Mouse (Mus musculus) thymus, postnatal 36 days (tissue): Measurements from ENCODE around the gene Siglecf.

Experiments
- DNase-seq, 2 experiments: peaks; one replicate each; pipeline ENCODE4 v3.0.0; 2022; ENCODE audit warnings: mixed read lengths in 2 of 2

Siglecf gene

DNA sequence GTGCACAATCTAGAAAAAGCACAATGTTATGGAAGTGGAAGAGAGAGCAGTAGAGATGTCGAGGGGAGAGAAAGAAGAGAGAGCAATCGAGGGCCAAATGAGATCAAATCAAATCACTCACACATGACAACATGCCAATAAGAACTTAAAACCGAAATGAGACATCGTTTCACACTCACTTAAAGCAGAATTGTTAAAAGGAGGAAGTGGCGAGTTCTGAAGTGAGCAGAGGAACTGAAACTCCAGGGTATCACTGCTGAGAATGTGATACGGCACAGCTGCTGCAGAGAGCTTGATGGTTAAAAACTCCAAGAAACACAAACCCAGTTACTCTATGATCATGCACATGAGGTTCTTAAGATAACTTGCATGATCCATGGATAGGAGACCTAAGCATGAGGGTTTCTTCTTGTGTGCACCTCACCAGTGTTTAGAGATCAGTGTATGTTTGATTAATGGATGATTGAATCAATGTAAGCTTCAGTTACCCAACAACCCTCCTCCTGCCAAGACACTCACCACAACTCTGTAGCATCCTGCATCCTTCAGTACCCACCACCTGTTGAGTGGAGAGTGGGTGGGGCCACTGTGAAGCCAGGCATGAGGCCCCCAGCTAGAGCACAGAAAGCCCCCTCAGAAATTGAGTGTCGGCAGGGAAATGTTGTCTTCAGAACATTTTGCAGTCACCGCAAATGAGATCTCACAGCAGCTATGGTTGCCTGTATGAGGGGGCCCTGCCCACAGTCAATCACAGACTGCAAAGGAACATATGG lies 41.4 kb downstream of the Siglecf start:
- DNase-seq, result no peak

DNA sequence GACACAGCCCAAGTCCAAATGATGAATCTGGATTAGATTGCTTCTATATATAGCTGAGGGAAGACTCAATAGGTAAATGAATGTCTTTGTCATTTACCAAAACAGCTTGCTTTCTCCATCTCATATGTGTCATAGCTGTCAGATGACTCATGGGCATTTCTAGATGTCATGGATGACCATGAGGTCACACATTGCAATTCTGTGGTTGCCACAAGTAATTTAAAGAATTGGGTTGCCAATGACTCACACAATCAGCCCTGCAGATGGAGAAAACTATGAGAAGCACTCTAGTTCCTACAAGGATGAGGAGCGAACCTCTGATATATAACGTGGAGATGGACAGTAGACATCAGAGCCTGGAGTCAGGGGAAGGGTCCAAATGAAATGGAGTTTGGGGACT lies 48.4 kb downstream of the Siglecf start:
- no peak for DNase-seq

DNA sequence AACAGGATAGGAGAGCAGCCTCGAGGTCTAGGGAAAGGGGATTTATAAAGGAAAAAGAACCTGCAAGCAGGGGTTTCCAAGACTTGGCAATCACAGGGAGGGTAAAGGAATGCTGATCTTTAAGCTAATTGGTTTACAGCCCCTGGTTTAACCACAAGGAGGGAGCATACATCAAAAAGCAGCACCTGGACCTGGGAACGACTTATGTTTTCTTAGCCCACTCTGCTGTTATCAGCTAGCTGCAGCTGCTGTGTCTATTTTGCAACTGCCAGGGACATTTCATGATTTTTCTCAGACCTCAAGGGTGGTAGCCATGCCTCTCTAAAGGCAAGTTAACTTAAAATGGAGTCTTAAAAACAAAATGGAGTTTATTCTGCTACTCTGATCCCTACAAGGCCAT lies 51.6 kb downstream of the Siglecf start:
- DNase-seq, result no peak

DNA sequence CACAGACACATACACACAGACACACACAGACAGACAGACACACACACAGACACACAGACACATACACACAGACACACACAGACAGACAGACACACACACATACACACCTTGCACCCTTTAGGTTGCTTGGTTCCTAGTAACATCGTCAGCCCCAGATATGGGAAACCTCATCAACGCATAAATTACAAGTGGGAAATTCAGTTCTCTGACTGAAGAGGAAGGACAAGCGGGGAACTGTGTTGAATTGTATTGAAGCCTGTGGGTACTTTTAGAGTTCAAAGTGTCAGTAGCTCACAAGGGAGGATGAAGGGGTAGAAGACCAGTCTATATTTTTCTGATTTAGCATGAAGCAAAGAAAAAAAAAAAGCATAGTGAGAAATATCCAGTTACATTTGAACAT lies 56.4 kb downstream of the Siglecf start:
- DNase-seq, result no peak

DNA sequence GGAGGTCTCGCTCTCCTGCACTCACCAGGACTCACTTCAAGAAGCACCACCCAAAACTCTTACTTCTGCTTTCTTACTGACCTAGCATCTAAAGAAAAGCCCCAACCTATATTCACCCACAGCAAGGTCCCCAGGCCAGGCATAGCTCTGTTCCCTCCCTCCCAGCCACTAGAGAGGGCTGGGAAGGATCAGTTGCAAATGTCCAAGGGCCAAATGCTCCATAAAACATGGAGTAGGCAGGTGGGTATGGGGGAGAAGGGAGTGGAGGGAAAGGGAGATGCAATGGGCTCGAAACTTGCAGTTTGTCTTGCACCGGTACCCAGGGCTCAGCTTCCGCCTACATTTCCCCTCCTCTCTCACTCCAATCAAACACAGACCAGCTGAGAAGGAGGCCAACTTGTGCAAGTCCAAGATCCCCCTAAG lies 57.0 kb downstream of the Siglecf start, which contains the start of gene Siglecg:
Siglecg (plus strand) TSS at position 74 of the 423 bp plus-strand sequence.
- DNase-seq, result no peak

DNA sequence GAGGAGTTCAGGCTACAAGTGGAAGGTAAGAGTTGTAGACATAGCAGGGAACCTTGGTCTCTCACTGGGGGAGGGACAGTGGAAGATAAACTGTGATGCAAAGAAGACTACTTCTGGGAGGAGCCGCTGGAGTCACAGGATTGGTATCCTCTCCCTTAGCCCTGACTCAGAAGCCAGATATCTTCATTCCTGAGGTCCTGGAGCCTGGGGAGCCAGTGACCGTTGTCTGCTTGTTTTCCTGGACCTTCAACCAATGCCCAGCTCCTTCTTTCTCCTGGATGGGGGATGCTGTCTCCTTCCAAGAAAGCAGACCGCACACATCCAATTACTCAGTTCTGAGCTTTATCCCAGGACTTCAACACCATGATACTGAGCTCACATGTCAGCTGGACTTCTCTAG lies 57.9 kb downstream of the Siglecf start:
- DNase-seq, result no peak
